Comparison of ENCODE assay signal across 12 mouse cellular contexts in the genomic region with DNA sequence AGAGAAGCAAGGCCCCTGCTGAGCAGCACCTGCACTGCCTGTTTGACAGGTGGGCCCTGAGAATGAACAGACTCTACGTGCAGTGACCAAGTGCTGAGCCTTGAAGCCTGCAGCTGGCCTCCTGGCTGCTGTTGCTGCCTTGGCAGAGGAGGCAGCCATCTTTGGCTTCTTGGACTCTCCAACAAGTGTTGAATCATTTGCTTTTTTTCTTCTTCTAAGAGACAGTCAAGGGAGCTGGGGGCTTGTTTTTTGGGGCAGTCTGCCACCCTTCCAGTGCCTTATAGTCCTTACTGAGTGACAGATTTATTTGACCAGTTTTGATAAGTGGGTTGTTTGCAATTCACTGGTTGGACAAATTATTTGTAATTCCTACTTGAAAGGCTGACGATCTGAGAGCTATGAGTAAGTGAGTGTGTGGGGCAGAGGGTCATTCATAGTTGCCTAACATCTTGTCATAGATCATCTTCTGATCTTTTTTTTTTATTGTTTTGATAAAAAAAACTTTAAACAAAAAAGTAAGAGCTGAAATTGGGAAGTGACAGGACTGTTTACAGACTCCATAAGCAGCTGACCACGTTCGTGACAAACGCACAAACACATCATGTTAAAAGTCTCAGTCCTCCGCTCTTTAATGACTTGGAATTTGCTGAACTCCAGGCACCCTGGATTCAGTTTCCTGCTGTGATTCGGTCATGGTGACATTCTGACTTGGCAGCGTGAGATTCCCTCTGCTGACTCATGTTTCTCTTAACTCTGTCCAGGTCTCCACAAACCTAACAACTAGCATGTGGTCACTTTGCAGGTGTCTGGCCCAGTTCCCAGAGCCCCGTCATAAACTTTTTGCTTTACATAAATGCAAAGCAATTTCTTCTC. TPM values are rescaled to one million over a fixed set of nuclear protein-coding genes. Genes with fewer than 3 reads are reported as not detected.
DNase-seq lines count a peak whose midpoint lies in the region; ATAC-seq lines count a peak whose summit lies in the region.
"Had no signal": no experiment of that assay in that cellular context is flagged by ENCODE, and none has a peak within 500 bp of the region (broad histone marks: within the 10 kb centered on the region; RNA-seq: fewer than 3 reads in every experiment).

No protein-coding gene starts in this region.

- no peak overlapping the region for H3K4me3 ChIP-seq in stomach, embryonic 14.5 days (ENCODE audit: low read depth, low read length)
- no peak overlapping the region for H3K4me3 ChIP-seq in midbrain, embryonic 13.5 days (replicated peaks)
- H3K4me3 ChIP-seq: midbrain, embryonic 12.5 days had no signal

- no peaks in the 10 kb centered on the region for H3K27me3 ChIP-seq in stomach, embryonic 14.5 days (ENCODE audit: control insufficient read depth, insufficient read depth, low read length)
- H3K27me3 ChIP-seq in midbrain, embryonic 13.5 days, result no peaks in the 10 kb centered on the region
- H3K27me3 ChIP-seq: midbrain, embryonic 12.5 days had no signal

- H3K27ac ChIP-seq in stomach, embryonic 14.5 days (ENCODE audit: low read length), result no peak overlapping the region
- no peak overlapping the region for H3K27ac ChIP-seq in midbrain, embryonic 13.5 days
- H3K27ac ChIP-seq: midbrain, embryonic 12.5 days had no signal

- H3K9me3 ChIP-seq in stomach, embryonic 14.5 days (ENCODE audit: control insufficient read depth, low read depth, low read length), result no peaks in the 10 kb centered on the region
- no peaks in the 10 kb centered on the region for H3K9me3 ChIP-seq in midbrain, embryonic 13.5 days
- H3K9me3 ChIP-seq: midbrain, embryonic 12.5 days had no signal

- ATAC-seq in stomach, embryonic 14.5 days (ENCODE audit: insufficient number of reproducible peaks, insufficient read depth, low FRiP score, low read depth), result 0 out of 2 replicates have a peak, but pooled peaks have one; percentile 39
- ATAC-seq in midbrain, embryonic 13.5 days, result no peak

- H3K9ac ChIP-seq in stomach, embryonic 14.5 days (replicated peaks; ENCODE audit: low read depth, low read length), result no peak overlapping the region
- H3K9ac ChIP-seq in midbrain, embryonic 13.5 days (replicated peaks), result no peak overlapping the region
- H3K9ac ChIP-seq: midbrain, embryonic 12.5 days had no signal

- H3K36me3 ChIP-seq in stomach, embryonic 14.5 days (ENCODE audit: control insufficient read depth, insufficient read depth, low read length), result no peaks in the 10 kb centered on the region
- H3K36me3 ChIP-seq in midbrain, embryonic 13.5 days, result no peaks in the 10 kb centered on the region
- H3K36me3 ChIP-seq: midbrain, embryonic 12.5 days had no signal

- intact Hi-C loops in heart, postnatal 25 days (cut with DNase I), result no loop called here

- DNase-seq in ovary, adult 18-20 months (ENCODE audit: low spot score), result peak; percentile 29
- DNase-seq in ovary, postnatal 14 days (ENCODE audit: low spot score), result no peak
- peak; percentile 42 for DNase-seq in cerebellum, adult 9-10 months
- peak; percentile 33 for DNase-seq in heart, postnatal 25 days (ENCODE audit: low spot score)
- DNase-seq in left cerebral cortex, adult 9 months (ENCODE audit: low spot score in 2 of 2), result no peak
- DNase-seq in left cerebral cortex, adult 11 months (ENCODE audit: low spot score), result no peak
- DNase-seq: kidney, postnatal 25 days; right cerebral cortex, postnatal 4 days had no signal

- H3K4me2 ChIP-seq in stomach, embryonic 14.5 days (replicated peaks; ENCODE audit: low read depth, low read length), result no peak overlapping the region
- H3K4me2 ChIP-seq in midbrain, embryonic 13.5 days (replicated peaks), result no peak overlapping the region
- H3K4me2 ChIP-seq: midbrain, embryonic 12.5 days had no signal

- peaks cover 13% of the 10 kb centered on the region for H3K4me1 ChIP-seq in stomach, embryonic 14.5 days (ENCODE audit: control insufficient read depth, insufficient read depth, low read length)
- no peaks in the 10 kb centered on the region for H3K4me1 ChIP-seq in midbrain, embryonic 13.5 days (replicated peaks)
- H3K4me1 ChIP-seq: midbrain, embryonic 12.5 days had no signal

- 31% methylated on average over 9 of the region's 9 CpGs for WGBS in stomach, embryonic 14.5 days
- 86% methylated on average over 9 of the region's 9 CpGs for WGBS in midbrain, embryonic 13.5 days

RNA-seq across cellular contexts. Expression of a gene that starts 47.2 kb away (rescaled TPM):
- not detected for total RNA-seq in heart, postnatal 25 days (2021)
- polyA plus RNA-seq in stomach, embryonic 14.5 days (2014; fragmentation: Nextera tagmentation; extraction: Ambion mirVana), result 55.8 and 62.7 TPM in 2 replicates
- not detected in 2 replicates for polyA plus RNA-seq in midbrain, embryonic 13.5 days (2015; fragmentation: Nextera tagmentation; extraction: Ambion mirVana)
- total RNA-seq: MEL had no signal

Comparison
In these comparisons a context has a peak if more than half of its experiments do, and no peak if none do; other contexts are left out.
1. DNase-seq: peak in ovary, adult 18-20 months (single experiment), cerebellum, adult 9-10 months (single experiment) and heart, postnatal 25 days (single experiment); none in ovary, postnatal 14 days (single experiment), left cerebral cortex, adult 9 months (0 of 2) and left cerebral cortex, adult 11 months (single experiment).
2. RNA of a gene that starts 47.2 kb away (polyA plus RNA-seq): 55.8 to 62.7 TPM in stomach, embryonic 14.5 days; not detected in midbrain, embryonic 13.5 days; every median in the first group is over 10 times any median in the second.